Mouse (Mus musculus): ENCODE measurements around the gene Tmem200a.

GRCm38 (mm10) chr10:25952150-25952549 is 126.7 kb downstream of the Tmem200a start:
- TF ChIP-seq POLR2A (IDR thresholded peaks at IDR 0.05; ENCODE audit: low read depth, low read length) (no peak), CTCF (conservative IDR thresholded peaks at IDR 0.05; ENCODE audit: insufficient read depth, insufficient read length, low read depth, low read length) (no peak)
